Mouse (Mus musculus): Measurements from ENCODE around the gene Phf3. TPM values are rescaled to one million over a fixed set of nuclear protein-coding genes. Genes with fewer than 3 reads are reported as not detected.
"Not testable (repeated sequence)": the region's sequence is repeated elsewhere in the genome, so short reads cannot be mapped to it uniquely, and the experiment has no call there.

Phf3 gene
- polyA plus RNA-seq, 1 experiment: 9.9 TPM

GRCm38 (mm10) chr1:30776196-30776595 is 97.5 kb downstream of the Phf3 start:
- Histone ChIP-seq H3ac (ENCODE audit: control insufficient read depth, insufficient read length, low read depth) (no peak overlapping the region), H3K4me3 (ENCODE audit: insufficient read depth, poor library complexity, severe bottlenecking) (no peak overlapping the region), H3K79me2 (ENCODE audit: control insufficient read depth, insufficient read depth) (no peaks in the 10 kb centered on the region), H3K27me3 (ENCODE audit: control insufficient read depth, insufficient read depth, insufficient read length) (no peaks in the 10 kb centered on the region), H3K79me3 (ENCODE audit: low read depth) (no peaks in the 10 kb centered on the region), H3K36me3 (ENCODE audit: control insufficient read depth, insufficient read depth) (no peaks in the 10 kb centered on the region)
- TF ChIP-seq USF1 (IDR thresholded peaks at IDR 0.05; ENCODE audit: low read depth) (no peak), MYOD1 (IDR thresholded peaks at IDR 0.05; ENCODE audit: control insufficient read depth, insufficient read length, low read depth) (no peak), MYOG (IDR thresholded peaks at IDR 0.05; ENCODE audit: control insufficient read depth, extremely low read depth, insufficient read length) (no peak), CTCF (IDR thresholded peaks at IDR 0.05; ENCODE audit: control insufficient read depth, insufficient read depth, insufficient read length) (no peak), CEBPB (IDR thresholded peaks at IDR 0.05; ENCODE audit: low read depth) (no peak), FOSL1 (IDR thresholded peaks at IDR 0.05; ENCODE audit: insufficient read depth, low read length, poor library complexity, severe bottlenecking) (no peak), MAX (IDR thresholded peaks at IDR 0.05) (no peak)

DNA sequence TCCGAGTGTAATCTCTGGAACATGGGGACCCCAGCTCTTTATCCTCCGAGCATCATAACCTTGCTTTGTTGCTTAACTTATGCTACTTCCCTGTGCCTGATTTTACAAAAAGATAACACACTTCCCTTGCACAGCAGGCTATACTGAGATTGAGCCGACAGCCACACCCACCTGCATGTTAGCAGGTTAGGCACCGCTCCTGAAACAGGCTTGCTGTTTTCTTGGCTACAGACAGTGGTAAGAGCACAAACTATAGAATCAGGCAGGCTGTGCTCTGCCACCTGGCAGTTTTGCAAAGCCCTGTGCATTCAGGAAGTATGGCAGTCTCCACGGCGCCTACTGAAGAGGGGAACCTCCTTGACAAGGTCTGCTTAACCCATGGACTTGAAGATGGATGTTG is 100.1 kb downstream of the Phf3 start:
- H3K79me2 ChIP-seq (ENCODE audit: control insufficient read depth, insufficient read depth): no peaks in the 10 kb centered on the region
- H3K36me3 ChIP-seq (ENCODE audit: control insufficient read depth, insufficient read depth): no peaks in the 10 kb centered on the region
- H3ac ChIP-seq (ENCODE audit: control insufficient read depth, insufficient read length, low read depth): no peak overlapping the region
- no peak for TF ChIP-seq MAX (IDR thresholded peaks at IDR 0.05)
- TF ChIP-seq CTCF (IDR thresholded peaks at IDR 0.05; ENCODE audit: control insufficient read depth, insufficient read depth, insufficient read length): no peak
- TF ChIP-seq CEBPB (IDR thresholded peaks at IDR 0.05; ENCODE audit: low read depth): no peak
- TF ChIP-seq MYOG (IDR thresholded peaks at IDR 0.05; ENCODE audit: control insufficient read depth, extremely low read depth, insufficient read length): no peak
- TF ChIP-seq FOSL1 (IDR thresholded peaks at IDR 0.05; ENCODE audit: insufficient read depth, low read length, poor library complexity, severe bottlenecking): no peak
- no peaks in the 10 kb centered on the region for H3K27me3 ChIP-seq (ENCODE audit: control insufficient read depth, insufficient read depth, insufficient read length)
- H3K4me3 ChIP-seq (ENCODE audit: insufficient read depth, poor library complexity, severe bottlenecking): no peak overlapping the region
- H3K79me3 ChIP-seq (ENCODE audit: low read depth): no peaks in the 10 kb centered on the region

DNA sequence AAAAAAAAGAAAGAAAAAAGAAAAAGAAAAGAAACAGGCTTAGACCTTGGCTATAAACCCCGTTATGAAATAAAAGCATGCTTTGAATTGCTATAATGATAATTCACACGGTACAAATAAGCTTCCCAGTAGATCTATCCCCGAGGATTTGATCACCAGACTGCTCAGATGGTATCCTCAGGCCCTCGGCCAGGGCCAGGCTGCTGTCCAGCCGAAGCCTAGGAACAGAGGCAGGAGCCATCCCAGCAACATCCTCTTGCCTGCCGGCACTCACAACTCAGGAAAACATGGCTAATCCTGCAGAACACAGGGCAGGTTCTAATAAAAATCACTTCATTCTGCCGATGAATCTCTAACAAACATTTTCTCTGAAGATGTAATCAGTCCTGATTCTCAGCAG is 100.9 kb downstream of the Phf3 start:
- Histone ChIP-seq H3K4me3 (ENCODE audit: insufficient read depth, poor library complexity, severe bottlenecking) (no peak overlapping the region), H3K79me3 (ENCODE audit: low read depth) (no peaks in the 10 kb centered on the region)
- TF ChIP-seq MAX (IDR thresholded peaks at IDR 0.05) (no peak), MYOD1 (IDR thresholded peaks at IDR 0.05; ENCODE audit: control insufficient read depth, insufficient read length, low read depth) (no peak), MYOG (IDR thresholded peaks at IDR 0.05; ENCODE audit: control insufficient read depth, extremely low read depth, insufficient read length) (no peak), FOSL1 (IDR thresholded peaks at IDR 0.05; ENCODE audit: insufficient read depth, low read length, poor library complexity, severe bottlenecking) (no peak), CTCF (IDR thresholded peaks at IDR 0.05; ENCODE audit: control insufficient read depth, insufficient read depth, insufficient read length) (no peak), USF1 (IDR thresholded peaks at IDR 0.05; ENCODE audit: low read depth) (no peak), CEBPB (IDR thresholded peaks at IDR 0.05; ENCODE audit: low read depth) (no peak)

DNA sequence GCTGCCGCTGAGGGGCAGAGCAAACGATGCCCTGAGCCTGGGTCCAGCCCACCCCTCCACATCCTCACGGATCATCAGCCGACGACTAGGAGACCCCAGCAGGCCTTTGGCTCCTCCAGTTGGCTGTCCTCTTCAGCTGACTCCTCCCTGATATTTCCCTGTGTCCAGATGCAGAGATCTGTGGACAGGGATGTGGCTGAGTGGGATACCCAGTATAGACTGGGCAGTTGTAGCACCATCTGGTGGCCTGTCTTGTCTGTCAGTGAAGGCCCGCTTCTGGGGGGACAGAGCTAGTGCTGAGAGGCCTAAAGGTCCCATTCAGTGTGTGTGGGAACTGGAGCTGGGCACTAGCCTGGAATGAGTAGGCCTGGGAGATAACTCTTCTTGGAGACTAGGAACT is 101.9 kb downstream of the Phf3 start:
- Histone ChIP-seq H3K27me3 (ENCODE audit: control insufficient read depth, insufficient read depth, insufficient read length) (no peaks in the 10 kb centered on the region), H3K79me3 (ENCODE audit: low read depth) (no peaks in the 10 kb centered on the region), H3K79me2 (ENCODE audit: control insufficient read depth, insufficient read depth) (no peaks in the 10 kb centered on the region), H3K4me3 (ENCODE audit: insufficient read depth, poor library complexity, severe bottlenecking) (no peak overlapping the region), H3K36me3 (ENCODE audit: control insufficient read depth, insufficient read depth) (no peaks in the 10 kb centered on the region), H3ac (ENCODE audit: control insufficient read depth, insufficient read length, low read depth) (no peak overlapping the region)
- TF ChIP-seq MYOD1 (IDR thresholded peaks at IDR 0.05; ENCODE audit: control insufficient read depth, insufficient read length, low read depth) (no peak), MAX (IDR thresholded peaks at IDR 0.05) (no peak), MYOG (IDR thresholded peaks at IDR 0.05; ENCODE audit: control insufficient read depth, extremely low read depth, insufficient read length) (no peak), USF1 (IDR thresholded peaks at IDR 0.05; ENCODE audit: low read depth) (no peak), CEBPB (IDR thresholded peaks at IDR 0.05; ENCODE audit: low read depth) (no peak), CTCF (IDR thresholded peaks at IDR 0.05; ENCODE audit: control insufficient read depth, insufficient read depth, insufficient read length) (no peak), FOSL1 (IDR thresholded peaks at IDR 0.05; ENCODE audit: insufficient read depth, low read length, poor library complexity, severe bottlenecking) (no peak)

More for the DNA sequence above, 100.9 kb downstream of the Phf3 start:
- Histone ChIP-seq H3K27me3 (ENCODE audit: control insufficient read depth, insufficient read depth, insufficient read length) (no peaks in the 10 kb centered on the region), H3K36me3 (ENCODE audit: control insufficient read depth, insufficient read depth) (no peaks in the 10 kb centered on the region), H3ac (ENCODE audit: control insufficient read depth, insufficient read length, low read depth) (no peak overlapping the region), H3K79me2 (ENCODE audit: control insufficient read depth, insufficient read depth) (no peaks in the 10 kb centered on the region)

DNA sequence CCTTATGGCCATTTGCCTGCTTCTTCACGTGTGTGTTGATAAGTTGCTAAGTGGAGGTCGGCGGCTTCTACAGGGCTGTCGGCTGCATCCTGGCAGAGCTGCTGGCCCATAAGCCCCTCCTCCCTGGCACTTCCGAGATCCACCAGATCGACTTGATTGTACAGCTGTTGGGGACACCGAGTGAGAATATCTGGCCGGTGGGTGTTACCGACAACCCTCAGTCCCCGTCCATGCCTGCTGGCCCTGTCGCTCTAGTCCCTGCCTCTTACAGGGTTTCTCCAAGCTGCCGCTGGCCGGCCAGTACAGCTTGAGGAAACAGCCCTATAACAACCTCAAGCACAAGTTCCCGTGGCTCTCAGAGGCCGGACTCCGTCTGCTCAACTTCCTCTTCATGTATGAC is 103.1 kb downstream of the Phf3 start:
- not testable (repeated sequence) for H3K36me3 ChIP-seq (ENCODE audit: control insufficient read depth, insufficient read depth); H3K79me3 ChIP-seq (ENCODE audit: low read depth); H3K79me2 ChIP-seq (ENCODE audit: control insufficient read depth, insufficient read depth); H3K27me3 ChIP-seq (ENCODE audit: control insufficient read depth, insufficient read depth, insufficient read length); H3K4me3 ChIP-seq (ENCODE audit: insufficient read depth, poor library complexity, severe bottlenecking); H3ac ChIP-seq (ENCODE audit: control insufficient read depth, insufficient read length, low read depth)

DNA sequence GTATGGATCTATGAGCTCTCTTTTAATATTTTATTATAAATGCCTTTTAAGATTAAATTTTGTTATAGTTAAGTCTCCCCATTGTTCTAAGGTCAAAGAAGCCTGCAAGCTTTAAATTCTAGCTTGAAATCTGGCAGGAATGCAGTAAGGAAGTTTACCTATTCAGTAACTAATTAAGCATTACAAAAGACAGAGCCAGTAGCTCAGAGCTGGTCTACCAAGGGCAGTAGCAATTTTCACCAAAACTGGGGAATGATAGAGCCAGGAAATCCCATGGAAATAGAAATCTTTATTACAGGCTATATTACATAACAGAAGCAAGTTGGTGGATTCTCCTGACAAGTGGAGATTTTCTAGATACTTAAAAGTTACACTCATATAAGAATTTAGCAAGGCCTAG is 116.9 kb downstream of the Phf3 start:
- H3K27me3 ChIP-seq (ENCODE audit: control insufficient read depth, insufficient read depth, insufficient read length): no peaks in the 10 kb centered on the region
- no peaks in the 10 kb centered on the region for H3K79me3 ChIP-seq (ENCODE audit: low read depth)
- TF ChIP-seq MYOD1 (IDR thresholded peaks at IDR 0.05; ENCODE audit: control insufficient read depth, insufficient read length, low read depth) (no peak), USF1 (IDR thresholded peaks at IDR 0.05; ENCODE audit: low read depth) (no peak), MYOG (IDR thresholded peaks at IDR 0.05; ENCODE audit: control insufficient read depth, extremely low read depth, insufficient read length) (no peak), CEBPB (IDR thresholded peaks at IDR 0.05; ENCODE audit: low read depth) (no peak)
- H3K4me3 ChIP-seq (ENCODE audit: insufficient read depth, poor library complexity, severe bottlenecking): no peak overlapping the region
- H3K36me3 ChIP-seq (ENCODE audit: control insufficient read depth, insufficient read depth): no peaks in the 10 kb centered on the region
- H3K79me2 ChIP-seq (ENCODE audit: control insufficient read depth, insufficient read depth): no peaks in the 10 kb centered on the region
- no peak overlapping the region for H3ac ChIP-seq (ENCODE audit: control insufficient read depth, insufficient read length, low read depth)

Measured in C2C12 (cell line).